Mouse (Mus musculus) c-Kit-positive CD71-positive TER-119-positive erythroid progenitor cells, embryonic 14.5 days (primary cell): Measurements from ENCODE around the gene Phf5a.

Experiments
- DNase-seq: peaks from one replicate; pipeline ENCODE4 v3.0.0-alpha.2; 2013; ENCODE audit warnings: low spot score

The Phf5a gene

DNA sequence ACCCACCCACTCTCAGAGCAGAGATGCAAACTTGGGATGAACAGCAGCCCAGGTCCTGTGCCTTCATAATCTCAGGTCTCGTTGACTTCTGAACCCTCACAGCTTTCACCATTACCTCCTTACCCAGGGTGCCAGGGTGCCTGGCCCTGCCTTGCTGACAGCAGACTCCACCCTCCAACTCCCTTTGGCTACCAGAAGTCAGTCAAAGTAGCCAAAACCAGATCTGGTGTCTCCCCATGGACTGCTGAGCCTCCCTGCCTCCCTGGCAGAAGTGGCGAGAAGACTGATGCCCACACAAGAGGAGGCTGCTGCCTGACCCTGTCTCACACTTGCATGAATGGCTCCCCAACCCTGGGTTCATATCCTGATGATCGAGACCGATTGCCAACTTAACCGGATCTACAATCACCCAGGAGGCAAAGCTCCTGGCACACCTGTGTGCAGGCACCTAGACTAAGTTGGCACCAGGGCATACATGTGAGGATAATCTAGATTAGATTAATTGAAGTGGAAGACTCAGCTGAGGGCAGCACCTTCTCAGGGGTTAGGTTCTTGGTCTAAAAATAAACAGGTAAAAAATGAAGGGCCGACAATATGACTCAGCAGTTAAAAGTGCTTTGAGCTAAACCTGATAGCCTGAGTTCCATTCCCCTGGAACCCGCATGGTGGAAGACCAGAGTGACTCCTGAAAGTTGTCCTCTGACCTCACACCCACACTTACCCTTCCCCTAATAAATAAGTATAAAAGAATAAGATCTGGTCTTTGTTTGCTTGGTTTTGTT lies 43.1 kb downstream of the Phf5a start:
- no peak for DNase-seq

DNA sequence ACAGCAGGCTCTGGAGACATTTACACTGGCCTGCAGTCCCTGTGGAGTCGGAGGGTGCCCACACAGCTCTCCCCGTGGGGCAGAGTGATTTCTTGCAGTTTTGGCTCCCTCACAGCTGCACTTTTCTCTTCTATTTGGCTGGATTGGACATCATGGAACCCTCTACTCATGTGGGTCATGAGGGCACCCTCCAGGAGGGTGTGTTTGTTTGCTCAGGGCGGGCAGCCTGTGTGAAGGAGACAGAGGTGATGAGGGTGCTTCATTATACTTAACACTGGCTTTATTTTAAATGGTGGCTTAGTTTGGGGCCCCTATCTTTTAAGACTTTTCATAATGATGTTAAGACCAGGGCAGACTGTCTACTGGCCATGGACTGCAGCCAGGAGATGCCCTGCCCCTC lies 46.9 kb downstream of the Phf5a start:
- no peak for DNase-seq

DNA sequence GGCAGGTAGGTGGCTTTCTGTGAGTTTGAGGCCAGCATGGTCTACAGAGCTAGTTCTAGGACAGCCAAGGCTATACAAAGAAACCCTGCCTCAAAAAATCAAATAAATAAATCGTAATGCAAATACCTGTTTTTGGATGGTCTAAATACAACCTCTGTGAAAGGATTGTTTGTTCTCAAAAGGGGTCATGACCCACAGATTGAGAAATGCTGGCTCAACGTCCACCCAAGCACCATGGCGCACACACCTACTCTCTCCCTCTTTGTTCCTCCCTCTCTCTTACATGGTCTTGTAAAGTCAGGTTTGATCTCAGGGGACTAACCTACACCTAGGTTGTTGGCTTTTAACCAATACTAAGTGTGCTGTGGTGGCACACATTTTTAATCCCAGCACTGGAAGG lies 49.1 kb downstream of the Phf5a start:
- DNase-seq = no peak

DNA sequence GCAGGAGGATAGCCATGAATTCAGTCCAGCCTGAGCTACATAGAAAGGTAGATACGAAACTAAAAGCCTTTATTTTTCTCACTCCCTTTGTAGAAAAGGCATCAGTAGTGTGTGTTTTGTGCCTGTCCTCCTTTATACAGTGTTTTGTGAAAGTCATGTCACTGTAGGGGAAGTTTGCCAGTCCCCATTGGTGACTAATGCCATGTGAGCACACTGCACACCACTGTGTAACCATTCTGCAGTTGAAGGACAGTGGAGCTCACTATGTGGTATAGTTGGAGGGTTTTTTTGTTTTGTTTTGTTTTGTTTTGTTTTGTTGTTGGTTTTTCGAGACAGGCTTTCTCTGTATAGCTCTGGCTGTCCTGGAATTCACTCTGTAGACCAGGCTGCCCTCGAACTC lies 53.3 kb downstream of the Phf5a start:
- no peak for DNase-seq

DNA sequence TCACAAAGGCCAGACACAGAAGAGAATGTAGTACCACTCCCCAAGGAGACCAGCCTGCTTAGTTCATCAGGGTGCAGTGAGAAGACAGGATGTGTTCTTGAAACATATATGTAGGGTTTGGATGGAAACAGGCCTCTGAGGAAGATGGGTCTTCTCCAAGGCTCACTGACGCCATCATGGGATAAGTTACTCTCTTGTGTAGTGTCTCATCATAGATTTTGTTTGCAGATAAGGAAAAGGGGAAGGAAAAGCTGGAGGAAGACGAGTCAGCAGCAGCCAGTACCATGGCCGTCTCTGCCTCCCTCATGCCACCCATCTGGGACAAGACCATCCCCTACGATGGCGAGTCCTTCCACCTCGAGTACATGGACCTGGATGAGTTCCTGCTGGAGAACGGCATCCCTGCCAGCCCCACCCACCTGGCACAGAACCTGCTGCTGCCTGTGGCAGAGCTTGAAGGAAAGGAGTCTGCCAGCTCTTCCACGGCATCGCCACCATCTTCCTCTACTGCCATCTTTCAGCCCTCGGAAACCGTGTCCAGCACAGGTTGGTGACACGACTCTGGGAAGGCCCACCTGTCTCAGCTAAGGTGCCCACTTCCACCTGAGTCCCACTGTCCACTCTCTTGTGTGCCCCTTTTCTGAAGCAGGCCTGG lies 56.9 kb downstream of the Phf5a start:
- no peak for DNase-seq
